Mouse (Mus musculus) kidney, postnatal 0 days (tissue): Measurements from ENCODE around the gene Msrb2. TPM values are rescaled to one million over a fixed set of nuclear protein-coding genes. Genes with fewer than 3 reads are reported as not detected.

ENCODE experiments used
- ATAC-seq: fragments of 200-750 bp; cut with Nextera tagmentation; replicated peaks from 2 replicates; pipeline ENCODE4 v1.8.0; 2017; ENCODE audit warnings: low read depth, moderate number of reproducible peaks, moderate TSS enrichment, moderate library complexity; ENCODE audit not compliant: low FRiP score
- DNase-seq: peaks from one replicate; pipeline ENCODE4 v3.0.0-alpha.2; 2016; ENCODE audit warnings: low spot score
- H3K27ac ChIP-seq: fragments of 300-500 bp; sonication (generic); 2 replicates; pipeline ENCODE4 v1.5.1; 2014; ENCODE audit warnings: mild to moderate bottlenecking
- H3K27me3 ChIP-seq: fragments of 300-500 bp; sonication (generic); 2 replicates; pipeline ENCODE4 v1.6.1; 2014; ENCODE audit warnings: low read length, mixed read lengths; ENCODE audit not compliant: insufficient read depth
- H3K36me3 ChIP-seq: fragments of 300-500 bp; sonication (generic); 2 replicates; pipeline ENCODE4 v1.6.1; 2014; ENCODE audit warnings: low read length, mixed read lengths; ENCODE audit not compliant: insufficient read depth
- H3K4me1 ChIP-seq: fragments of 300-500 bp; sonication (generic); replicated peaks from 2 replicates; pipeline ENCODE4 v1.6.1; 2014; ENCODE audit warnings: antibody characterized with exemption, low read length, mixed read lengths; ENCODE audit not compliant: insufficient read depth
- H3K4me2 ChIP-seq: fragments of 300-500 bp; sonication (generic); 2 replicates; pipeline ENCODE4 v1.6.1; 2014; ENCODE audit warnings: mild to moderate bottlenecking, low read length, moderate library complexity, mixed read lengths
- H3K4me3 ChIP-seq: fragments of 300-500 bp; sonication (generic); replicated peaks from 2 replicates; pipeline ENCODE4 v1.5.1; 2014; ENCODE audit warnings: low read depth, low read length
- H3K9ac ChIP-seq: fragments of 300-500 bp; sonication (generic); 2 replicates; pipeline ENCODE4 v1.6.1; 2014; ENCODE audit warnings: low read depth, low read length
- H3K9me3 ChIP-seq: fragments of 300-500 bp; sonication (generic); replicated peaks from 2 replicates; pipeline ENCODE4 v1.6.1; 2016; ENCODE audit warnings: low read length, inconsistent platforms, mixed read lengths
- CTCF ChIP-seq: IDR thresholded peaks from 2 replicates; pipeline ENCODE4 v1.5.1; 2016; ENCODE audit warnings: antibody characterized with exemption, low read depth, mild to moderate bottlenecking, moderate library complexity
- WGBS: fragments of 180-500 bp; shearing (Covaris S2); extraction: QIAGEN DNeasy Blood & Tissue Kit; methylation state at CpG from one replicate; pipeline ENCODE4 v1.1.7; 2014; 5-methylcytosine and 5-hydroxymethylcytosine counted together
- polyA plus RNA-seq: library from polyadenylated mRNA; unstranded; fragments of >200 nt; fragmentation: Nextera tagmentation; extraction: Ambion mirVana; gene quantifications from 2 replicates; pipeline ENCODE4 v1.2.1, GENCODE M21; 2015

Gene Msrb2
- polyA plus RNA-seq, 1 experiment from 2014 or later, result 37.8 TPM

GRCm38 (mm10) chr2:19414222-19414965 is 43.2 kb downstream of the Msrb2 start:
- H3K9me3 ChIP-seq, result no peaks in the 10 kb centered on the region
- peak; percentile 87 for TF ChIP-seq CTCF
- H3K36me3 ChIP-seq, result no peaks in the 10 kb centered on the region
- no peaks in the 10 kb centered on the region for H3K27me3 ChIP-seq
- DNase-seq (peak; percentile 70), ATAC-seq (peak; percentile 47; the same call in 1 of the 2 replicates)
- no peak overlapping the region for H3K9ac ChIP-seq
- H3K4me2 ChIP-seq, result peak overlapping the region; percentile 47
- no peaks in the 10 kb centered on the region for H3K4me1 ChIP-seq
- WGBS, result 18% methylated on average over 19 of the region's 19 CpGs
- no peak overlapping the region for H3K27ac ChIP-seq
- H3K4me3 ChIP-seq, result 0 out of 2 replicates have a peak overlapping the region, but pooled peaks have one; percentile 1

GRCm38 (mm10) chr2:19415063-19415521 is 43.9 kb downstream of the Msrb2 start:
- DNase-seq (peak; percentile 93), ATAC-seq (0 out of 2 replicates have a peak, but pooled peaks have one; percentile 53)
- no peaks in the 10 kb centered on the region for H3K36me3 ChIP-seq
- H3K27ac ChIP-seq, result no peak overlapping the region
- H3K27me3 ChIP-seq, result no peaks in the 10 kb centered on the region
- WGBS, result 2% methylated on average over 6 of the region's 6 CpGs
- H3K4me2 ChIP-seq, result peak overlapping the region; percentile 47
- H3K9ac ChIP-seq, result no peak overlapping the region
- H3K4me1 ChIP-seq, result no peaks in the 10 kb centered on the region
- TF ChIP-seq CTCF, result peak; percentile 83
- no peaks in the 10 kb centered on the region for H3K9me3 ChIP-seq
- 0 out of 2 replicates have a peak overlapping the region, but pooled peaks have one; percentile 1 for H3K4me3 ChIP-seq

GRCm38 (mm10) chr2:19416066-19416465 is 44.8 kb downstream of the Msrb2 start:
- no peak for DNase-seq
- no peak overlapping the region for H3K4me3 ChIP-seq
- H3K27ac ChIP-seq, result no peak overlapping the region
- no peaks in the 10 kb centered on the region for H3K9me3 ChIP-seq
- H3K4me1 ChIP-seq, result no peaks in the 10 kb centered on the region
- no peaks in the 10 kb centered on the region for H3K36me3 ChIP-seq
- no peak for ATAC-seq
- no peaks in the 10 kb centered on the region for H3K27me3 ChIP-seq
- H3K9ac ChIP-seq, result no peak overlapping the region
- TF ChIP-seq CTCF, result no peak
- no peak overlapping the region for H3K4me2 ChIP-seq
- WGBS, result 67% methylated on average over 6 of the region's 6 CpGs

GRCm38 (mm10) chr2:19419686-19420345 is 48.6 kb downstream of the Msrb2 start:
- no peak for ATAC-seq
- TF ChIP-seq CTCF, result no peak

GRCm38 (mm10) chr2:19422226-19422625 is 51.0 kb downstream of the Msrb2 start:
- H3K4me3 ChIP-seq, result no peak overlapping the region
- H3K27me3 ChIP-seq, result no peaks in the 10 kb centered on the region
- H3K9ac ChIP-seq, result no peak overlapping the region
- no peak overlapping the region for H3K27ac ChIP-seq
- no peak for DNase-seq
- no peak overlapping the region for H3K4me2 ChIP-seq
- no peaks in the 10 kb centered on the region for H3K9me3 ChIP-seq
- no peaks in the 10 kb centered on the region for H3K4me1 ChIP-seq
- TF ChIP-seq CTCF, result no peak
- H3K36me3 ChIP-seq, result no peaks in the 10 kb centered on the region
- no peak for ATAC-seq

More at GRCm38 (mm10) chr2:19419686-19420345, 48.6 kb downstream of the Msrb2 start:
- no peak overlapping the region for H3K4me2 ChIP-seq
- DNase-seq, result no peak
- H3K9ac ChIP-seq, result no peak overlapping the region
- H3K4me3 ChIP-seq, result no peak overlapping the region
- H3K4me1 ChIP-seq, result no peaks in the 10 kb centered on the region
- no peaks in the 10 kb centered on the region for H3K27me3 ChIP-seq
- H3K27ac ChIP-seq, result no peak overlapping the region
- no peaks in the 10 kb centered on the region for H3K36me3 ChIP-seq
- H3K9me3 ChIP-seq, result no peaks in the 10 kb centered on the region
- WGBS, result 58% methylated on average over 1 of the region's 1 CpGs

- no peak for DNase-seq
- Histone ChIP-seq H3K36me3 (no peaks in the 10 kb centered on the region), H3K27me3 (no peaks in the 10 kb centered on the region), H3K27ac (no peak overlapping the region), H3K4me2 (no peak overlapping the region), H3K4me3 (no peak overlapping the region), H3K4me1 (no peaks in the 10 kb centered on the region), H3K9me3 (no peaks in the 10 kb centered on the region), H3K9ac (no peak overlapping the region)
- no peak for ATAC-seq
- WGBS, result 82% methylated on average over 6 of the region's 6 CpGs
- no peak for TF ChIP-seq CTCF
Observed at GRCm38 (mm10) chr2:19423086-19423485, 51.8 kb downstream of the Msrb2 start.
